9 mouse cellular contexts compared by ENCODE assay signal in the genomic region with DNA sequence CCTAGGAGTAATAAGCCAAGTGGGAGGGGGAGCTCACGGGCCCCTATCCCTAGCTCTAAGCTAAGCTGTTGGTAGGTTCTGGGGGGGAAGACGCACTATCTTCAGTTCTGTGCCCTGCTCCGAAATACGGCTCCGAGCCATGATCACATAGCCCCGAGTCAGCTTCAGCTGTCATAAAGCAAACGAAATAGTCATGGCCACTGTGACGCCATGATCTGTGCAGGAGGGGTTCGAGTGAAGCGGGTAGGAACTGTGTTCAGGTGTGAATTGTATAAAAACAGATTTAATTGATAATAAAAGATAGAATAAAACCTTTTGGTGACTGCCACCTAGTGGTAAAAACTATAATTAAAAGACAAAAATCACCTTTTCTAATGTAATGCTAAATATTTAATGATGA.
A peak's percentile ranks its signal among the peaks of the same experiment; 100 is the strongest.
DNase-seq lines count a peak whose midpoint lies in the region; TF ChIP-seq lines count a peak whose summit lies in the region.
"Had no signal": no experiment of that assay in that cellular context is flagged by ENCODE, and none has a peak within 500 bp of the region (broad histone marks: within the 10 kb centered on the region; RNA-seq: fewer than 3 reads in every experiment).

No protein-coding gene starts in this region.

- no peak overlapping the region for H3K4me3 ChIP-seq in E14TG2a.4 (replicated peaks; ENCODE audit: low read length)
- H3K4me3 ChIP-seq: megakaryocyte, embryonic 14.5 days had no signal

- no peaks in the 10 kb centered on the region for H3K36me3 ChIP-seq in E14TG2a.4 (ENCODE audit: insufficient read depth, low read length)
- no peaks in the 10 kb centered on the region for H3K36me3 ChIP-seq in splenic B cell, adult 2 months (ENCODE audit: control insufficient read depth, insufficient read depth, low read length, poor library complexity, severe bottlenecking)

- no peaks in the 10 kb centered on the region for H3K4me1 ChIP-seq in E14TG2a.4 (replicated peaks; ENCODE audit: low read depth, low read length)

- H3K27me3 ChIP-seq in E14TG2a.4 (ENCODE audit: insufficient read depth, low read length) = no peaks in the 10 kb centered on the region
- H3K27me3 ChIP-seq in splenic B cell, adult 2 months (ENCODE audit: control insufficient read depth, insufficient read depth, low read length, poor library complexity, severe bottlenecking) = no peaks in the 10 kb centered on the region

- DNase-seq in layer of hippocampus, adult 11-12 months (ENCODE audit: low spot score) = peak; percentile 15
- DNase-seq in layer of hippocampus, adult 9-11 months = no peak
- DNase-seq in cerebellum, adult 11-12 months = peak; percentile 19
- DNase-seq in layer of hippocampus, adult 9-10 months (ENCODE audit: low spot score) = peak; percentile 48
- peak; percentile 42 for DNase-seq in splenic B cell, adult 2 months (ENCODE audit: low read depth, low spot score)
- DNase-seq in Muller cell, postnatal 12 days (ENCODE audit: inconsistent ontology term) = no peak
- DNase-seq in heart, adult 9 months (ENCODE audit: low spot score in 2 of 2) = no peak

- H3K9me3 ChIP-seq in E14TG2a.4 (ENCODE audit: low read length) = peaks cover 3% of the 10 kb centered on the region; the same call in 1 of the 2 replicates
- H3K9me3 ChIP-seq: megakaryocyte, embryonic 14.5 days had no signal

- peak; percentile 39 for TF ChIP-seq CTCF in E14TG2a.4 (conservative IDR thresholded peaks at IDR 0.05; ENCODE audit: low read length)

Comparison
In these comparisons a context has a peak if more than half of its experiments do, and no peak if none do; other contexts are left out.
1. DNase-seq: peak in layer of hippocampus, adult 11-12 months (single experiment), cerebellum, adult 11-12 months (single experiment), layer of hippocampus, adult 9-10 months (single experiment) and splenic B cell, adult 2 months (single experiment); none in layer of hippocampus, adult 9-11 months (single experiment), Muller cell, postnatal 12 days (single experiment) and heart, adult 9 months (0 of 2).